Mouse (Mus musculus): Measurements from ENCODE around the gene Lman2. TPM values are rescaled to one million over a fixed set of nuclear protein-coding genes. Genes with fewer than 3 reads are reported as not detected.

The Lman2 gene
- polyA plus RNA-seq, 1 experiment, result 125 TPM

DNA sequence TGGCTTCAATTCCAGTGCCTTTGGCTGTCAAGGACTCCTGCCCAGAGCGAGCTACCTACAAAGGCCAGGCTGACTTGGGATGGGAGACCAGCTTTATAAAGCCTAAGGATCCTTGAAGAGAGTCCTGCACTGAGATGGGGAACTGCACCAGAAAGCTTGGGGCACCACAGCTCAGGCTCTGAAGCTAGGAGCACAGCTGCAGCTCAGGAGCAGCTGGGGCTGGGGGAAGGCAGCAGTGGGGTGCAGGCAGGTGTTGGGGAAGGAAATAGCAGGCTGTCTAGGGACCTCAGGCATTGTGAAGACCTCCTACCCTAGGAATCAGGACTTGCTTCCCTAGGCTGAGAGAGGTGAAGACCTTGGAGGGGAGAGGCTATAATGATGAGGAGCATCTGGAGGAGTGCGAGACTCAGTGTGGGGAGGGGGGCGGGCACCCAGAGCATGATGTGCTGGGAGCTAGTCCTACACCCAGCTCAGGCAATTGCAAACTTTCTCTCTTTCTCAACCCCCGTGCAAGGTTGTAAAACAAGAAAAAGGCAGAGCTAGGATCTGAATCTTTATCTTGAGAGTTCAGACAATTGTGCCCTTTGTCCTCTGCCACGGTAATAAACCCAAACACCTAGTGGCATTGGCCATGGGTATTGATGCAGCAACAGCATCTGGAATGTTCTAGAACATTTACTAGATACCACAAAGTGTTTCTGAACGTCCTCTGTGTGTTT lies 11.8 kb upstream of the Lman2 start:
- no peak for DNase-seq (ENCODE audit: low read depth, low spot score)
- WGBS, result 26% methylated on average over 6 of the region's 6 CpGs

GRCm38 (mm10) chr13:55371740-55372139 lies 9.2 kb upstream of the Lman2 start:
- no peak for DNase-seq (ENCODE audit: low read depth, low spot score)
- 75% methylated on average over 5 of the region's 5 CpGs for WGBS

- WGBS, result 67% methylated on average over 8 of the region's 8 CpGs
Measured at GRCm38 (mm10) chr13:55371007-55371681, 8.6 kb upstream of the Lman2 start.

DNA sequence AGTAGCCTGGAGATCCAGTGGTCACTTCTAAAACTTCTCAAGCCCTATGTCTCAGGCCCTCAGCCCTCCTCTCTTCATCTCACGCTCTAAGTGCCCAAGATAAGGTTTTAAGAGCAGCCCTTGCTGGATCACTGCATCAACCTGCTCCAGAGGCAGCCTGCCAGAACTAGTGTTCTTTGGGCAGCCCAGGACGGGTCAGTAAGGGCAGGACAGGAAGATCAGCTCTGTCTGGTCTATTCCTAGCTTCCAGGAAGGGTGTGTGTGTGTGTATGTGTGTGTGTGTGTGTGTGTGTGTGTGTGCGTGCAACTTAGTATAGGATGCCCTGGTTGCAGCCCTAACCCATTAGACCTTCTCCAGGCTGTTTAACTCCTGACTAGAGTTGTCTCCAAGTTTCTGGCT lies 7.7 kb upstream of the Lman2 start:
- WGBS, result 44% methylated on average over 3 of the region's 3 CpGs
- DNase-seq (ENCODE audit: low read depth, low spot score), result no peak

More at GRCm38 (mm10) chr13:55371007-55371681, 8.6 kb upstream of the Lman2 start:
- no peak for DNase-seq (ENCODE audit: low read depth, low spot score)

GRCm38 (mm10) chr13:55369531-55370114 lies 7.0 kb upstream of the Lman2 start, which contains the start of gene Rgs14:
Gene Rgs14 (plus strand): TSS chr13:55369732.
- WGBS, result 28% methylated on average over 13 of the region's 13 CpGs
- DNase-seq (ENCODE audit: low read depth, low spot score), result no peak

DNA sequence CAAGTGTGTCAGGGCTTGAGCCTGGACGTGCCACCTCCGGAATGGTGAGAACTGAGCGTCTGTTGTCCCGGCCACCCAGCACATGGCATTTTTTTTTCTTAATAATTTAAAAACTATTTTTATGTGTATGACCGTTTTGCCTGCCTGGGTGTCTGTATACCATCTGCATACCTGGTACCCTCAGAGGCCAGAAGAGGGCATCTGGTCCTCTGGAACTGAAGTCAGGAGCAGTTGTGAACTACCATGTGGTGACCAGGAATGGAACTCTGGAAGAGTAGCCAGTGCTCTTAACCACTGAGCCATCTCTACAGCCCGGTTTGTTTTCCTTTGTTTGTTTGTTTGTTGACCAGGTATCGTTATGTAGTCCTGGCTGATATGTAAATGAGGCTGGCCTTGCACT lies 5.8 kb upstream of the Lman2 start:
- WGBS, result 73% methylated on average over 7 of the region's 7 CpGs
- no peak for DNase-seq (ENCODE audit: low read depth, low spot score)

DNA sequence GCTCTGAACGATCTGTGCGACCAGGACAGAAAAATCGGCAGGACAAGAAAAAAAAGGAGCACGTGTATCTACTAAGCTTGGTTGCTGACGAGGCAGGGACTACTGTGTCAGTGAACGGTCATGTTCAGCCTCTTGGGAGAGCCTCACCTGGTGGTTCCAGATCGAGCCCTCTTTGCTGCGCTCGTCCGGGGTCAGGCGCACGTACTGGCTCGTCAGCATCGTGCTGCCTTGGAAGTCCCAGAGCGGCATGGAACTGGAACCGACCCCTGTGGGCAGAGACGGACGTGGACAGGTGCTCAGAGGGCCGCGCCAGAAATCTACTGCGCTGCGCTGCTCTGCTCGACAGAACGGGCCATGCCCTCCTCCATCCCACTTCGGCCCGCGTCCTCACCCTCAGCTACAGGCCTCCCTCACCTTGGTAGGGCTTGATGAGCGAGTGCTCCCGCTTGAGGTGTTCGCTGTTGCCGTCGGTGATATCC lies 570 bp downstream of the Lman2 start:
- DNase-seq (ENCODE audit: low read depth, low spot score), result no peak
- under 1% methylated on average over 32 of the region's 32 CpGs for WGBS

DNA sequence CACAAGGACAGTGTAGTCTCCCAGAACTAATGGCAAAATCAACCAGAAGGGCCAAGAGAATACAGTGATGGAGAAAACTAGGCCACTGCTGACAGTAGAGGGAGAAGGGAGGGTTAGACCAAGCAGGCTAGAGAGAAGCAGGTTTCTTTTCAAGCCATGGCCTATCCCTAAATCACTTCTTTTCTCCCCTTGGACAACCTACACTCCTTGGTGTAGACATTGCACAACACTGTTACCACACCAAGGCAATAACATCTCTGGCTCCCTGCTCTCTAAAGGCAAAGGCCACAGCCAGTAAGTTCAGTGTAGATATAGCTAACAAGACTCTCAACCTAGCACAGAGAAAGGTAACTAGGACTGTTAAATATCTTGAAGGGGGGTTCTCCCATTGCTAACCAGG lies 1.4 kb downstream of the Lman2 start:
- no peak for DNase-seq (ENCODE audit: low read depth, low spot score)

DNA sequence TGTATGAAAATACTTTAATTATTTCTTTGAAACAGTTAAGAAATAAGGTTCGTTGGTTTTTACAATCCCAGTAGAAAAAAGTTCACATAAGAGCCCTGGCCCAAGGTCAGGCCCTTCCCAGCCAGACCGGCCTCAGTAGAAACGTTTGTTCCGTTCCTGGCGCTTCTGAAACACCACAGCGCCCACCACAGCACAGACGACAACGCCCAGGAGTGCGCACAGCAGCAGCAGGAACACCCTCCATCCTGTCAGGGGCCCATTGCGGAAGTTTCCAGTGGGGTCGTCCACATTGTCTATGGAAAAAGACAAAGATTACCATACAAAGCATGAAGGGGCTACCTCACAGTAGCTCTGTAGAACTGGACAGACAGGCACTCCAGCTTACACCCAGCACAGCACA lies 15.8 kb downstream of the Lman2 start:
- no peak for DNase-seq (ENCODE audit: low read depth, low spot score)
- WGBS, result 78% methylated on average over 11 of the region's 11 CpGs

- DNase-seq (ENCODE audit: low read depth, low spot score), result no peak
- 85% methylated on average over 7 of the region's 7 CpGs for WGBS
Measured at GRCm38 (mm10) chr13:55344286-55344685, 18.3 kb downstream of the Lman2 start.

GRCm38 (mm10) chr13:55342469-55342868 lies 20.1 kb downstream of the Lman2 start:
- DNase-seq (ENCODE audit: low read depth, low spot score), result no peak
- 38% methylated on average over 11 of the region's 11 CpGs for WGBS

GRCm38 (mm10) chr13:55339259-55339658 lies 23.3 kb downstream of the Lman2 start:
- WGBS, result 8% methylated on average over 2 of the region's 2 CpGs
- no peak for DNase-seq (ENCODE audit: low read depth, low spot score)

DNA sequence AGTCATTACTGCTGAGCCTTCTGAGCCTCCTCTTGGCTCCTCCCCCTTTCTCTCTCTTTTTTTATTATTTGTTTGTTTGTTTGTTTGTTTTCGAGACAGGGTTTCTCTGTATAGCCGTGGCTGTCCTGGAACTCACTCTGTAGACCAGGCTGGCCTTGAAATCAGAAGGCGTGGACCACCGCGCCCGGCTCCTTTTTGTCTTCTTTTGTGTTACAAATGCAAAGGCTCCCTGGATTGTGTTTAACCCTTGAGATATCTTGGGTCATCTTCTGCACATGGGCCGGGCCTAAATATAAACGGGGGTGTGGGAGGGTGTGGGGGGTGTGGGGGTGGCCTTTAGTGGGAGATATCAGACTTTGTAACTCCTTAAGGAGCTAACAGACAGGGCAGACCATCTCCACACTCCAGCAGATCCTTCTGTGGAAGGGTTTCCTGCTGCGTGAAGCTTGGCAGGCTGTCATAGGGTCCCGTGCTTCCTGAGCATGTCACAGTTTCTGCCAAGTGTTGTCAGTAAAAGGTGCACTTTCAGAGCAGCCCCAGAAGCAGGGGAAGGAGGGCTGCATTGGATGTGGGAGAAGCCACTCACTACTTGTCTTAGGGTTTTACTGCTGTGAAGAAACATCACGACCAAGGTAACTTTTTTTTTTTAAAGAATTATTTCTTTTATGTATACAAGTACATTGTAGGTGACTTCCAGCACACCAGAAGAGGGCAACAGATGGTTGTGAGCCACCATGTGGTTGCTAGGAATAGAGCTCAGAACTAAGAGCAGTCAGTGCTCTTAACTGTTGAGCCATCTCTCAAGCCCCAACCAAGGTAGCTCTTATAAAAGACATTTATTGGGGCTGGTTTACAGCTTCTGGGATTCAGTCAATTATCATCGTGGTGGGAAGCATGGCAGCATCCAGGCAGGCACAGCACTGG lies 24.2 kb downstream of the Lman2 start:
- DNase-seq (ENCODE audit: low read depth, low spot score), result no peak
- WGBS, result 54% methylated on average over 12 of the region's 12 CpGs

DNA sequence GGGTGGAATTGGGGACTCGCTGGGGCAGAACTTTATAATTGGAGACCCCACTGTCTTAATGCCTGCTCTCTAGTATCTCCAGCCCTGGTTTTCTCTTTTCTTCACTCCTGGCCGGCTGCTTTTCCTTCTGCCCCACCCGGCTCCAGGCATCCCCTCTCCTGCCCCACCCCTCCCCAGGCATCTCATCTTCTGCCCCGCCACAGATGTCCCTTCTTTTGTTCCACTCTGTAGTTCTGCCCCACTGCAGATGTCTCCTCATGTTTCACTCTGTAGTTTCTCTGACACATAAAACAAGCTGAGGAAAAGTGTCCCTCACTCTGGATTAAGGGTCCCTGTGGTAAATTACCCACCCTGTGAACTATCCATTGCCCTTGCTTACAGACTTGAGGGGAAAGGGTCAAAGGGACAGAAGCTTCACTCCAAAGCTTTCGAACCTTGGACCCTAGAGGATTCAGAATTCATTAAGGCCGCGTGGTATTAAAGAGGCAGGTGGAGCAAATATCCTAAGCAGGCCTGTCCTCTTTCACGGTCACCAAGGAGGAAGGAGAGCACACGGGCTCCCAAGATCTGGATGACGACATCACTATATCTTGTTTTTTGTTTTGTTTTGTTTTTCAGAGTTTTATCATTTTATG lies 25.1 kb downstream of the Lman2 start:
- WGBS, result 73% methylated on average over 10 of the region's 10 CpGs
- no peak for DNase-seq (ENCODE audit: low read depth, low spot score)

GRCm38 (mm10) chr13:55335701-55336100 lies 26.9 kb downstream of the Lman2 start:
- no peak for DNase-seq (ENCODE audit: low read depth, low spot score)
- 82% methylated on average over 4 of the region's 4 CpGs for WGBS

- WGBS, result 80% methylated on average over 3 of the region's 3 CpGs
- no peak for DNase-seq (ENCODE audit: low read depth, low spot score)
Measured at GRCm38 (mm10) chr13:55332331-55332730, 30.3 kb downstream of the Lman2 start.

- WGBS, result 68% methylated on average over 14 of the region's 14 CpGs
- DNase-seq (ENCODE audit: low read depth, low spot score), result no peak
Measured at GRCm38 (mm10) chr13:55330567-55331400, 31.8 kb downstream of the Lman2 start.

Data from large intestine, adult 2 months (tissue).